In the genomic region with DNA sequence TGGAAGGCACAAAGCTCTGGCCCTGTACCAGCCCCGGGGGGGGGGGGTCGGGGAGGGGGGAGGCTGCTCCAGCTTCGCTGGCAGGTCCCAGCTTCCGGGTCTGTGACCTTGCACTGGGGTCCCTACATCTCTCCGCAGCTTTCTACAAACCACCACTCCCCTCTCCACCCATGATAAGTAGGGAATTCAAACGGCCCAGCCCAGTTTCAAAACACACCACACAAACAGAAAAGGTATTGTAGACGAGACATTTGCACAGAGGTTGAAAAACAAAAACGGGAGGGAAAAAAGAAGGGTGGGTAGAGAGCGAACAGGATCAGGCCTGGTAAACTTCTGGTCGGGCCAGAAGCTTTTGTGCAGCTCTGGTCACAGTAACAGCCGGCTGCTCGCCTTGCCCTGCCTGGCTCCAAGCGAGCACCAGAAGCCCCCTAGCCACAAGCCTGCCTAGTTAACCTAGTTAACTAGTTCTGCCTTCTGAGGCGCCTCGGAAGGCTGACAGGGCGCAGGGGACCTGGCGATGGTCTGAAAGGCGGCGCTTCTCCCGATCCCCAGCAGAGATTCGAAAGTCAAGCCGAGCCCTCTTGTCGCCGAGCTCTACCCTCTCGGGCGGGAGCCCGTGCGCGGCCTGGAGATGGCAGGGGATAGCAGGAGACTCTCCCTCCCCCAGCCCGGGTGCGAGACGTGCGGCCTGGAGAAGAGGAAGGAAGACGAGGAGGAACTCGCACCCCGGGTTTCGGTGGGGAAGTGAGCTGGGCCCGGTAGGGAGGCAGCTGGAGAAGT, we compare ENCODE assay signal across 8 mouse cellular contexts. TPM values are rescaled to one million over a fixed set of nuclear protein-coding genes. Genes with fewer than 3 reads are reported as not detected.
DNase-seq lines count a peak whose midpoint lies in the region; ATAC-seq lines count a peak whose summit lies in the region.

No protein-coding gene starts in this region.

- peaks cover 17% of the 10 kb centered on the region for H3K4me1 ChIP-seq in erythroblast, embryonic 14.5 days (ENCODE audit: control insufficient read depth)

- peaks cover 47% of the 10 kb centered on the region for H3K27me3 ChIP-seq in erythroblast, embryonic 14.5 days (ENCODE audit: control insufficient read depth)

- H3K9me3 ChIP-seq in erythroblast, embryonic 14.5 days (ENCODE audit: control insufficient read depth, low read length) = no peaks in the 10 kb centered on the region

- intact Hi-C loops in heart, postnatal 14 days (cut with DNase I) = no loop called here
- intact Hi-C loops in left cerebral cortex, postnatal 25 days (cut with DNase I) = no loop called here

- peak; percentile 64 to 86 for DNase-seq in adrenal gland, adult (ENCODE audit: inconsistent age in 2 of 2, low spot score in 1 of 2)
- no peak for DNase-seq in adrenal gland, postnatal 4 days (ENCODE audit: low spot score in 2 of 2)
- peak; percentile 64 to 65 for DNase-seq in heart, postnatal 14 days
- peak; percentile 32 to 37 for DNase-seq in left cerebral cortex, postnatal 25 days (ENCODE audit: low spot score in 2 of 2)
- peak; percentile 33 for DNase-seq in right cerebral cortex, postnatal 4 days

- H3K36me3 ChIP-seq in erythroblast, embryonic 14.5 days (ENCODE audit: control insufficient read depth) = no peaks in the 10 kb centered on the region

- peak overlapping the region; percentile 56 for H3K4me3 ChIP-seq in erythroblast, embryonic 14.5 days (replicated peaks)

- ATAC-seq in activated CD4-positive, CD25-positive, alpha-beta regulatory T cell, adult 4 months = peak; percentile 16
- peak; percentile 67 for ATAC-seq in megakaryocyte, adult 5-6 weeks (ENCODE audit: poor library complexity, severe bottlenecking)

RNA-seq across cellular contexts. Expression of gene Cmtm7, which starts 0.7 kb away (rescaled TPM):
- total RNA-seq in adrenal gland, postnatal 4 days (2021) = 10 to 100 TPM; 59.6 to 62.7 TPM
- 100 to 1,000 TPM in 1 of 2 experiments, 10 to 100 TPM in 1; 90.6 to 114 TPM for polyA plus RNA-seq in activated CD4-positive, CD25-positive, alpha-beta regulatory T cell, adult 4 months (2017; shearing (Covaris generic))
- 0.53 and 0.61 TPM in 2 replicates for polyA plus RNA-seq in erythroblast, embryonic 14.5 days (2012)
- 10 to 100 TPM; 14.9 to 21.4 TPM for total RNA-seq in heart, postnatal 14 days (2021)
- 1 to 10 TPM; 4.9 to 5.0 TPM for total RNA-seq in left cerebral cortex, postnatal 25 days (2021)
- total RNA-seq in megakaryocyte, adult 5-6 weeks (2015) = 189 and 201 TPM in 2 replicates
- total RNA-seq in megakaryocyte, adult 5-6 weeks (2017) = 259 and 283 TPM in 2 replicates

RNA-seq across cellular contexts. Expression of gene Cmtm6, which starts 50.0 kb away (rescaled TPM):
- total RNA-seq in adrenal gland, postnatal 4 days (2021) = 10 to 100 TPM; 75.0 to 75.9 TPM
- 10 to 100 TPM; 77.1 to 88.5 TPM for polyA plus RNA-seq in activated CD4-positive, CD25-positive, alpha-beta regulatory T cell, adult 4 months (2017; shearing (Covaris generic))
- polyA plus RNA-seq in erythroblast, embryonic 14.5 days (2012) = 0.04 and 0.07 TPM in 2 replicates
- total RNA-seq in heart, postnatal 14 days (2021) = 10 to 100 TPM; 28.4 to 30.4 TPM
- total RNA-seq in left cerebral cortex, postnatal 25 days (2021) = 10 to 100 TPM; 22.9 to 23.7 TPM
- total RNA-seq in megakaryocyte, adult 5-6 weeks (2015) = 79.5 and 98.1 TPM in 2 replicates
- total RNA-seq in megakaryocyte, adult 5-6 weeks (2017) = 120 and 124 TPM in 2 replicates

Comparison
In these comparisons a context has a peak if more than half of its experiments do, and no peak if none do; other contexts are left out.
1. DNase-seq: peak in adrenal gland, adult (2 of 2), heart, postnatal 14 days (2 of 2), left cerebral cortex, postnatal 25 days (2 of 2) and right cerebral cortex, postnatal 4 days (single experiment); none in adrenal gland, postnatal 4 days (0 of 2).